Mouse (Mus musculus): ENCODE data around the gene Hsd17b6.

DNA sequence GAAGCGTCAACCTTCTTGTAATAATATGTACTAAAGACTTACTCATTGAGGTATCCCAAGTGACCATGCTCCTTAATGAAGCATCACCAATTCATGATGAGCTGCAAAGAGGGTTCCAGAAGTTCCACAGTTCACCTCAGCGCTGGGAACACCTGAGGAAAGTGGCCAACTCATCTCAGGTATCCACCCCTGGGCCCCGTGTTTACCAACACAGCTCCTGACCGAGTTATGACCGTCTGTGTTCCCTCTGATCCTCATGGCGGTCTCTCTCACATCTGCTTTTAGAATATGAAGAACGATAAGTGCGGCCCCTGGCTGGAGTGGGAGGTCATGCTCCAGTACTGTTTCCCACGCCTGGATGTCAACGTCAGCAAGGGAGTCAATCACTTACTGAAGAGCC is 16.1 kb upstream of the Hsd17b6 start:
- no peak for TF ChIP-seq CTCF (IDR thresholded peaks at IDR 0.05; ENCODE audit: low read depth, low read length)
- no peak for TF ChIP-seq POLR2A (IDR thresholded peaks at IDR 0.05; ENCODE audit: insufficient read depth, low read length)
- no peak for TF ChIP-seq EP300 (IDR thresholded peaks at IDR 0.05; ENCODE audit: insufficient read depth, low read depth, low read length)

Data from ES-Bruce4 (cell line).